Mouse (Mus musculus): ENCODE measurements around the gene Zdhhc1. TPM values are rescaled to one million over a fixed set of nuclear protein-coding genes. Genes with fewer than 3 reads are reported as not detected.
A peak's percentile ranks its signal among the peaks of the same experiment; 100 is the strongest.

Gene Zdhhc1
- total and polyA plus RNA-seq, 2 experiments from 2014 or later, result 19.1 to 56.2 TPM

DNA sequence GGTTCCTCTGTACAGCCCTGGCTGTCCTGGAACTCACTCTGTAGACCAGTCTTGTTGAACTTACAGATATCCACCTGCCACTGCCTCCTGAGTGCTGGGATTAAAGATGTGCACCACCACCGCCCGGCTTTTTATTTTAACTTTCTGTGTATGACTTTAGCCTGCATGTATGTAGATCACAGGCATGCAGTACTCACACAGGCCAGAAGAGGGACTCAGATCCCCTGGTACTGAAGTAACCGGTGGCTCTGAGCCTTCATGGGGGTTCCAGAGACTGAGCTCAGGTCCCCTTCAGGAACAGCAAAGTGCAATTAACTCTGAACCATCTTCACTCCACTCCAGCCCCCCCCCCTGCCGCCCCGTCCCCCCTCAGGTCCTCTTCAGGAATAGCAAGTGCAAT is 57.8 kb downstream of the Zdhhc1 start:
- Histone ChIP-seq H3K4me3 (ENCODE audit: low read depth, low read length) (no peak overlapping the region), H3K27ac (ENCODE audit: low read depth) (no peak overlapping the region), H3K27me3 (ENCODE audit: control insufficient read depth, insufficient read depth, low read length) (0 out of 2 replicates have a peak, but pooled peaks cover 4% of the 10 kb centered on the region), H3K9me3 (replicated peaks; ENCODE audit: control insufficient read depth, low read length) (no peaks in the 10 kb centered on the region), H3K9ac (replicated peaks; ENCODE audit: low read depth, low read length) (no peak overlapping the region), H3K4me2 (ENCODE audit: low read depth, low read length) (no peak overlapping the region), H3K4me1 (ENCODE audit: control insufficient read depth, insufficient read depth) (peaks cover 8% of the 10 kb centered on the region; the same call in 1 of the 2 replicates), H3K36me3 (replicated peaks; ENCODE audit: control insufficient read depth, insufficient read depth, low read length) (no peaks in the 10 kb centered on the region)
- ATAC-seq (ENCODE audit: insufficient read depth, low read depth), result no peak
- no peak for DNase-seq (ENCODE audit: low spot score)
- TF ChIP-seq EP300 (IDR thresholded peaks at IDR 0.05; ENCODE audit: low read depth), result no peak
- peak; percentile 34 for TF ChIP-seq CTCF (IDR thresholded peaks at IDR 0.05; ENCODE audit: low read depth)
- 48% methylated on average over 5 of the region's 5 CpGs for WGBS

DNA sequence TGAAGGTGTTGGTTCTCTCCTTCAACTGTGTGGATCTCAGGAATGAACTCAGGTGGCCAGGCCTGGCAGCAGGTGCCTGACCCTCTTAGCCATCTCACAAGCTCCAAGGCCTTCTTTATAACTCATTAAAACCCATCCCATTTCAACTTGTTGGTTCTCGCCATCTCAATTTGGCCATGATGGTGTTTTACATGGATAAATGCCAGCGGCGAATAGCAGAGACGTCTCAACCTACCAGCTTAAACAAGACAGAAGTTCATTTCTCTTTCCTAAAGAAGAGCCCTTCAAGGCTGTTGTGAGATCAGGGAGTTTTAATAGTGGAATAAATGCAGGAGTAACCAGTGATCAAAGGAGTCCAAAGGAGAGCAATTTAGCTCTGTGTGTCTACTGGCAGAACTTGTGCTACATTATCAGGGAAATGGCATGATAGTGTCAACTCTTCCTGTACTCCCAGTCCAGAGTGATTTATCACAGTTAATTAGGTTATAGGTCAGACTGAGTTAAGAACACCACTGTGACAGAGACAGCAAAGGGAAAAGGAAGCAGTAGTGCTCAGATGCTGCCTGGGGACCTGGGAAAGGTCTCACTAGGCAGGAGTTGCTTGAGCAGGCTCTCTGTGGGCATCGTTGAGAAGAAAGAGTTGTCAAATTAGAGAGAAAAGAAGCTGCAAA is 59.5 kb downstream of the Zdhhc1 start:
- DNase-seq (ENCODE audit: low spot score), result no peak
- 63% methylated on average over 5 of the region's 5 CpGs for WGBS
- H3K9me3 ChIP-seq (replicated peaks; ENCODE audit: control insufficient read depth, low read length), result no peaks in the 10 kb centered on the region
- no peak overlapping the region for H3K4me3 ChIP-seq (ENCODE audit: low read depth, low read length)
- 0 out of 2 replicates have a peak overlapping the region, but pooled peaks have one; percentile 6 for H3K27ac ChIP-seq (ENCODE audit: low read depth)
- no peak for TF ChIP-seq EP300 (IDR thresholded peaks at IDR 0.05; ENCODE audit: low read depth)
- TF ChIP-seq CTCF (IDR thresholded peaks at IDR 0.05; ENCODE audit: low read depth), result no peak
- ATAC-seq (ENCODE audit: insufficient read depth, low read depth), result peak; percentile 64
- no peaks in the 10 kb centered on the region for H3K36me3 ChIP-seq (replicated peaks; ENCODE audit: control insufficient read depth, insufficient read depth, low read length)
- no peak overlapping the region for H3K9ac ChIP-seq (replicated peaks; ENCODE audit: low read depth, low read length)
- H3K27me3 ChIP-seq (ENCODE audit: control insufficient read depth, insufficient read depth, low read length), result no peaks in the 10 kb centered on the region
- H3K4me1 ChIP-seq (ENCODE audit: control insufficient read depth, insufficient read depth), result peaks cover 12% of the 10 kb centered on the region; the same call in 1 of the 2 replicates
- H3K4me2 ChIP-seq (ENCODE audit: low read depth, low read length), result no peak overlapping the region

DNA sequence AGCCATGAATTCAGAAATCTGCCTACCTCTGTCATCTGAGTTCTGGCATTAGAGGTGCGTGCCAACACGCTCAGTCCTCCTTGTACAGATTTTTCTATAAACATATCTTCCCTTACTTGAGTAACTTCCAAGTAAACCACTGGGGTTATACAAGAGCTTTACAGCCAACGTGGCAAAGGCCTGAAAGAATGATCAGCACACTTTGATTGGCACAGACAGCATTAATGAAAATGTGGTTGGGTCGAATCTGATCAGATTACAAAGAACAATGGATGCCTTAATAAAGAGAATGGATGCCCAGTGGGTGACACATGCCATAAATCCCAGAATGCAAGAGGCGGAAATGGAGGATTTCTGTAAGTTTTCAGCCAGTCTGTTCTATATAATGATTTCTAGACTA is 60.5 kb downstream of the Zdhhc1 start:
- ATAC-seq (ENCODE audit: insufficient read depth, low read depth), result no peak
- no peak for DNase-seq (ENCODE audit: low spot score)
- H3K9ac ChIP-seq (replicated peaks; ENCODE audit: low read depth, low read length), result no peak overlapping the region
- no peak for TF ChIP-seq EP300 (IDR thresholded peaks at IDR 0.05; ENCODE audit: low read depth)
- TF ChIP-seq CTCF (IDR thresholded peaks at IDR 0.05; ENCODE audit: low read depth), result no peak
- H3K9me3 ChIP-seq (replicated peaks; ENCODE audit: control insufficient read depth, low read length), result no peaks in the 10 kb centered on the region
- WGBS, result 72% methylated on average over 5 of the region's 5 CpGs
- H3K27ac ChIP-seq (ENCODE audit: low read depth), result no peak overlapping the region
- no peaks in the 10 kb centered on the region for H3K36me3 ChIP-seq (replicated peaks; ENCODE audit: control insufficient read depth, insufficient read depth, low read length)
- H3K27me3 ChIP-seq (ENCODE audit: control insufficient read depth, insufficient read depth, low read length), result no peaks in the 10 kb centered on the region
- no peak overlapping the region for H3K4me2 ChIP-seq (ENCODE audit: low read depth, low read length)
- peaks cover 12% of the 10 kb centered on the region; the same call in 1 of the 2 replicates for H3K4me1 ChIP-seq (ENCODE audit: control insufficient read depth, insufficient read depth)
- H3K4me3 ChIP-seq (ENCODE audit: low read depth, low read length), result no peak overlapping the region

DNA sequence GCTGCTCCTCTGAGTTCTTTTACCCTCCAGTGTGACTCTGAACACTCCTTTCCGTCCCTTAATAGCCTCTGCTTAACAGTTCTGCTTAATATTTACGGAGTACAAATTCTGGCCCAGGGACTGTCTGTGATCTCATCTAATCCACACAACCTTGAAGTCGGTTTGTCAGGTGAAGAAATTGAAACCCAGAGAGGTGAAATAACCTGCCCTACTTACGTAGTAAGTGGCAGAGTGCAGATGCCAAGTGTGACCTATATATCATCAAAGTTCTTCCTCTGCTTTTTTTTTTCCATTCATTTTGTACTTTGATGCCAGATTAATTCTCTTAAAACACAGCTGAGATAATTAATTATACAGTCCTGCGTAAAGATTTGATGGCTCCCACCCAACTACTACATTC is 62.6 kb downstream of the Zdhhc1 start:
- H3K9ac ChIP-seq (replicated peaks; ENCODE audit: low read depth, low read length), result no peak overlapping the region
- H3K4me1 ChIP-seq (ENCODE audit: control insufficient read depth, insufficient read depth), result peaks cover 12% of the 10 kb centered on the region; the same call in 1 of the 2 replicates
- H3K4me2 ChIP-seq (ENCODE audit: low read depth, low read length), result no peak overlapping the region
- ATAC-seq (ENCODE audit: insufficient read depth, low read depth), result no peak
- no peaks in the 10 kb centered on the region for H3K27me3 ChIP-seq (ENCODE audit: control insufficient read depth, insufficient read depth, low read length)
- no peaks in the 10 kb centered on the region for H3K36me3 ChIP-seq (replicated peaks; ENCODE audit: control insufficient read depth, insufficient read depth, low read length)
- DNase-seq (ENCODE audit: low spot score), result no peak
- H3K4me3 ChIP-seq (ENCODE audit: low read depth, low read length), result no peak overlapping the region
- TF ChIP-seq CTCF (IDR thresholded peaks at IDR 0.05; ENCODE audit: low read depth) (no peak), EP300 (IDR thresholded peaks at IDR 0.05; ENCODE audit: low read depth) (no peak)
- no peak overlapping the region for H3K27ac ChIP-seq (ENCODE audit: low read depth)
- WGBS, result 71% methylated on average over 5 of the region's 5 CpGs
- no peaks in the 10 kb centered on the region for H3K9me3 ChIP-seq (replicated peaks; ENCODE audit: control insufficient read depth, low read length)

DNA sequence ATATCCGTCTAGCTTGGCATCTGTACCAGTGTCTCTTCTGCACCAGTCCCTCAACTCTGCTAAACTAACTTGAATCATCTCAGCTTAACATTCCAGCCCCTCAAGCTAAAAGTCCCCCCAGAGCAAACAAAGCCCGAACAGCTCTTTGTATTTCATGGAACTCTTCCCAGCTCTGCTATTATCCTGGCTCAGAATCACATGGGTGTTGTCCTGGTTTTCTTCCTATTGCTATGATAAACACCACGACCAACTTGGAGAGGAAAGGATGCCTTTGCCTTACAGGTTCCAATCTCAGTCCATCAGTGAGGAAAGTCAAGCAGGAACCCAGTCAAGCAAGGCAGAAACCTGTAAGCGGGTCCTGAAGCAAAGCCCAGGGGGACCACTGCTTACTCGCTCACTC is 63.2 kb downstream of the Zdhhc1 start:
- H3K4me3 ChIP-seq (ENCODE audit: low read depth, low read length), result no peak overlapping the region
- H3K9me3 ChIP-seq (replicated peaks; ENCODE audit: control insufficient read depth, low read length), result no peaks in the 10 kb centered on the region
- H3K4me1 ChIP-seq (ENCODE audit: control insufficient read depth, insufficient read depth), result peaks cover 12% of the 10 kb centered on the region; the same call in 1 of the 2 replicates
- no peaks in the 10 kb centered on the region for H3K27me3 ChIP-seq (ENCODE audit: control insufficient read depth, insufficient read depth, low read length)
- DNase-seq (ENCODE audit: low spot score) (peak; percentile 14), ATAC-seq (ENCODE audit: insufficient read depth, low read depth) (no peak)
- 43% methylated on average over 5 of the region's 5 CpGs for WGBS
- no peak for TF ChIP-seq CTCF (IDR thresholded peaks at IDR 0.05; ENCODE audit: low read depth)
- TF ChIP-seq EP300 (IDR thresholded peaks at IDR 0.05; ENCODE audit: low read depth), result no peak
- no peaks in the 10 kb centered on the region for H3K36me3 ChIP-seq (replicated peaks; ENCODE audit: control insufficient read depth, insufficient read depth, low read length)
- H3K9ac ChIP-seq (replicated peaks; ENCODE audit: low read depth, low read length), result no peak overlapping the region
- H3K27ac ChIP-seq (ENCODE audit: low read depth), result no peak overlapping the region
- no peak overlapping the region for H3K4me2 ChIP-seq (ENCODE audit: low read depth, low read length)

DNA sequence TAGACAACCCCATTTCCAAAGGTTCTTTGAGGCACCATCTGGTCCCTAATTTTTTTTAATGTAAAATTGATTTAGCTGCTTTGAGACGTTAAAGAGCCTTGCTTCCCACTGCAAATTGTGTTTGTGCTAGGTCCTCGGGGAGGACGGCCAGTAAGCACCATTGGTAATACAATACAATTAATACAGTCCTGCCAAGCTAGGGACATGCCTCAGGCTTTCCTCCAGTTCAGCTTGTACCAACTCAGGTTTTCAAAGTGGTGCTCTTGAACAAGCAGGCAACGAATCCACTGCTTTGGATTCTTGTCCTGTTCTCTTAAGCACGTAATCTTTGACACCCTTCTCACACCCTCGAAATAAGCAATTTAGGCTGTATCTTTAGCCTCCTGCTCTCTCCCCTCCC is 63.7 kb downstream of the Zdhhc1 start:
- DNase-seq (ENCODE audit: low spot score) (no peak), ATAC-seq (ENCODE audit: insufficient read depth, low read depth) (no peak)
- Histone ChIP-seq H3K4me2 (ENCODE audit: low read depth, low read length) (no peak overlapping the region), H3K4me3 (ENCODE audit: low read depth, low read length) (no peak overlapping the region), H3K4me1 (ENCODE audit: control insufficient read depth, insufficient read depth) (peaks cover 12% of the 10 kb centered on the region; the same call in 1 of the 2 replicates), H3K27ac (ENCODE audit: low read depth) (no peak overlapping the region), H3K36me3 (replicated peaks; ENCODE audit: control insufficient read depth, insufficient read depth, low read length) (no peaks in the 10 kb centered on the region), H3K9ac (replicated peaks; ENCODE audit: low read depth, low read length) (no peak overlapping the region; the same call in 1 of the 2 replicates), H3K27me3 (ENCODE audit: control insufficient read depth, insufficient read depth, low read length) (no peaks in the 10 kb centered on the region), H3K9me3 (replicated peaks; ENCODE audit: control insufficient read depth, low read length) (no peaks in the 10 kb centered on the region)
- TF ChIP-seq EP300 (IDR thresholded peaks at IDR 0.05; ENCODE audit: low read depth), result no peak
- no peak for TF ChIP-seq CTCF (IDR thresholded peaks at IDR 0.05; ENCODE audit: low read depth)
- 51% methylated on average over 6 of the region's 6 CpGs for WGBS
